Mouse (Mus musculus) hindbrain, embryonic 11.5 days (tissue): Measurements from ENCODE around the gene Lhfp. TPM values are rescaled to one million over a fixed set of nuclear protein-coding genes. Genes with fewer than 3 reads are reported as not detected.

Experiments
- ATAC-seq: fragments of 200-750 bp; cut with Nextera tagmentation; 2 replicates; pipeline ENCODE4 v1.8.0; 2017; ENCODE audit warnings: mild to moderate bottlenecking, moderate TSS enrichment, moderate library complexity; ENCODE audit not compliant: low FRiP score
- DNase-seq: peaks from one replicate; pipeline ENCODE4 v3.0.0-alpha.2; 2015; ENCODE audit warnings: low spot score
- H3K27ac ChIP-seq: fragments of 300-500 bp; sonication (generic); 2 replicates; pipeline ENCODE4 v1.5.1; 2014; ENCODE audit warnings: mild to moderate bottlenecking, low read depth, low read length
- H3K27me3 ChIP-seq: fragments of 300-500 bp; sonication (generic); 2 replicates; pipeline ENCODE4 v1.6.1; 2014; ENCODE audit warnings: mild to moderate bottlenecking, low read length, moderate library complexity, mixed read lengths; ENCODE audit not compliant: control insufficient read depth, insufficient read depth
- H3K36me3 ChIP-seq: fragments of 300-500 bp; sonication (generic); 2 replicates; pipeline ENCODE4 v1.6.1; 2014; ENCODE audit warnings: mild to moderate bottlenecking, low read length, moderate library complexity, mixed read lengths; ENCODE audit not compliant: control insufficient read depth, insufficient read depth
- H3K4me1 ChIP-seq: fragments of 300-500 bp; sonication (generic); replicated peaks from 2 replicates; pipeline ENCODE4 v1.6.1; 2014; ENCODE audit warnings: low read length, mixed read lengths; ENCODE audit not compliant: control insufficient read depth, insufficient read depth
- H3K4me2 ChIP-seq: fragments of 300-500 bp; sonication (generic); replicated peaks from 2 replicates; pipeline ENCODE4 v1.6.1; 2014; ENCODE audit warnings: mild to moderate bottlenecking, low read depth, low read length
- H3K4me3 ChIP-seq: fragments of 300-500 bp; sonication (generic); 2 replicates; pipeline ENCODE4 v1.5.1; 2014; ENCODE audit warnings: low read depth, low read length
- H3K9ac ChIP-seq: fragments of 300-500 bp; sonication (generic); 2 replicates; pipeline ENCODE4 v1.6.1; 2014; ENCODE audit warnings: low read depth, low read length
- H3K9me3 ChIP-seq: fragments of 300-500 bp; sonication (generic); 2 replicates; pipeline ENCODE4 v1.6.1; 2016; ENCODE audit warnings: low read length; ENCODE audit not compliant: control insufficient read depth
- whole genome bisulfite sequencing: fragments of 180-500 bp; shearing (Covaris S2); extraction: QIAGEN DNeasy Blood & Tissue Kit; methylation state at CpG from one replicate; pipeline ENCODE4 v1.1.7; 2014; 5-methylcytosine and 5-hydroxymethylcytosine counted together
- polyA plus RNA-seq: library from polyadenylated mRNA; unstranded; fragments of >200 nt; fragmentation: Nextera tagmentation; extraction: Ambion mirVana; gene quantifications from 2 replicates; pipeline ENCODE4 v1.2.1, GENCODE M21; 2014

Lhfp gene
- polyA plus RNA-seq, 1 experiment from 2014 or later = 45.2 TPM

- no peak for DNase-seq
- no peak for ATAC-seq
- no peaks in the 10 kb centered on the region for H3K4me1 ChIP-seq
- no peak overlapping the region for H3K27ac ChIP-seq
- H3K36me3 ChIP-seq = no peaks in the 10 kb centered on the region
- no peak overlapping the region for H3K9ac ChIP-seq
- 71% methylated on average over 2 of the region's 2 CpGs for WGBS
- no peak overlapping the region for H3K4me2 ChIP-seq
- no peak overlapping the region for H3K4me3 ChIP-seq
- H3K9me3 ChIP-seq = no peaks in the 10 kb centered on the region
- no peaks in the 10 kb centered on the region for H3K27me3 ChIP-seq
Measured at GRCm38 (mm10) chr3:53145526-53145925, 104.2 kb downstream of the Lhfp start.

GRCm38 (mm10) chr3:53145946-53146345 lies 104.6 kb downstream of the Lhfp start:
- no peaks in the 10 kb centered on the region for H3K36me3 ChIP-seq
- DNase-seq (no peak), ATAC-seq (no peak)
- 89% methylated on average over 5 of the region's 5 CpGs for WGBS
- no peak overlapping the region for H3K27ac ChIP-seq
- H3K9ac ChIP-seq = no peak overlapping the region
- H3K27me3 ChIP-seq = no peaks in the 10 kb centered on the region
- no peaks in the 10 kb centered on the region for H3K4me1 ChIP-seq
- no peak overlapping the region for H3K4me3 ChIP-seq
- no peaks in the 10 kb centered on the region for H3K9me3 ChIP-seq
- H3K4me2 ChIP-seq = no peak overlapping the region

GRCm38 (mm10) chr3:53147001-53147400 lies 105.7 kb downstream of the Lhfp start:
- Histone ChIP-seq H3K27me3 (no peaks in the 10 kb centered on the region), H3K4me1 (no peaks in the 10 kb centered on the region), H3K27ac (no peak overlapping the region), H3K4me2 (no peak overlapping the region), H3K4me3 (no peak overlapping the region), H3K36me3 (no peaks in the 10 kb centered on the region), H3K9me3 (no peaks in the 10 kb centered on the region), H3K9ac (no peak overlapping the region)
- WGBS = 85% methylated on average over 5 of the region's 5 CpGs
- DNase-seq (no peak), ATAC-seq (no peak)

GRCm38 (mm10) chr3:53148751-53149150 lies 107.4 kb downstream of the Lhfp start:
- Histone ChIP-seq H3K36me3 (no peaks in the 10 kb centered on the region), H3K4me1 (no peaks in the 10 kb centered on the region), H3K9me3 (no peaks in the 10 kb centered on the region), H3K9ac (no peak overlapping the region), H3K27ac (no peak overlapping the region), H3K4me2 (no peak overlapping the region), H3K27me3 (no peaks in the 10 kb centered on the region), H3K4me3 (no peak overlapping the region)
- DNase-seq = no peak
- ATAC-seq = no peak
- WGBS = 94% methylated on average over 3 of the region's 3 CpGs

- no peak for DNase-seq
- Histone ChIP-seq H3K36me3 (no peaks in the 10 kb centered on the region), H3K9ac (no peak overlapping the region), H3K4me1 (no peaks in the 10 kb centered on the region), H3K4me3 (no peak overlapping the region), H3K9me3 (no peaks in the 10 kb centered on the region), H3K27ac (no peak overlapping the region), H3K4me2 (no peak overlapping the region), H3K27me3 (no peaks in the 10 kb centered on the region)
- ATAC-seq = no peak
- 94% methylated on average over 7 of the region's 7 CpGs for WGBS
Measured at GRCm38 (mm10) chr3:53149625-53150320, 108.4 kb downstream of the Lhfp start.

- H3K9me3 ChIP-seq = no peaks in the 10 kb centered on the region
- no peak for DNase-seq
- no peak overlapping the region for H3K4me3 ChIP-seq
- ATAC-seq = no peak
- H3K4me2 ChIP-seq = no peak overlapping the region
- 76% methylated on average over 1 of the region's 1 CpGs for WGBS
- H3K27ac ChIP-seq = no peak overlapping the region
- no peaks in the 10 kb centered on the region for H3K27me3 ChIP-seq
- H3K36me3 ChIP-seq = no peaks in the 10 kb centered on the region
- no peak overlapping the region for H3K9ac ChIP-seq
- no peaks in the 10 kb centered on the region for H3K4me1 ChIP-seq
Measured at GRCm38 (mm10) chr3:53151081-53151480, 109.8 kb downstream of the Lhfp start.

GRCm38 (mm10) chr3:53151607-53152006 lies 110.3 kb downstream of the Lhfp start:
- Histone ChIP-seq H3K9ac (no peak overlapping the region), H3K27me3 (no peaks in the 10 kb centered on the region), H3K4me1 (no peaks in the 10 kb centered on the region), H3K4me3 (no peak overlapping the region), H3K36me3 (no peaks in the 10 kb centered on the region), H3K9me3 (no peaks in the 10 kb centered on the region), H3K27ac (no peak overlapping the region), H3K4me2 (no peak overlapping the region)
- 61% methylated on average over 1 of the region's 1 CpGs for WGBS
- no peak for ATAC-seq
- DNase-seq = no peak

GRCm38 (mm10) chr3:53161963-53162362 lies 120.6 kb downstream of the Lhfp start:
- 88% methylated on average over 3 of the region's 3 CpGs for WGBS
- Histone ChIP-seq H3K4me1 (no peaks in the 10 kb centered on the region; the same call in 1 of the 2 replicates), H3K27me3 (no peaks in the 10 kb centered on the region), H3K9ac (no peak overlapping the region), H3K9me3 (no peaks in the 10 kb centered on the region), H3K4me3 (no peak overlapping the region), H3K27ac (no peak overlapping the region), H3K4me2 (no peak overlapping the region), H3K36me3 (no peaks in the 10 kb centered on the region)
- ATAC-seq = no peak
- DNase-seq = no peak

GRCm38 (mm10) chr3:53165281-53165680 lies 124.0 kb downstream of the Lhfp start:
- H3K4me1 ChIP-seq = no peaks in the 10 kb centered on the region
- no peak overlapping the region for H3K4me3 ChIP-seq
- H3K27me3 ChIP-seq = no peaks in the 10 kb centered on the region
- DNase-seq (no peak), ATAC-seq (no peak)
- 90% methylated on average over 10 of the region's 10 CpGs for WGBS
- no peaks in the 10 kb centered on the region for H3K36me3 ChIP-seq
- H3K4me2 ChIP-seq = no peak overlapping the region
- H3K9me3 ChIP-seq = no peaks in the 10 kb centered on the region
- no peak overlapping the region for H3K9ac ChIP-seq
- no peak overlapping the region for H3K27ac ChIP-seq
